Mouse (Mus musculus): ENCODE results near the gene Hist1h2bb.
A peak's percentile ranks its signal among the peaks of the same experiment; 100 is the strongest.

The Hist1h2bb gene

DNA sequence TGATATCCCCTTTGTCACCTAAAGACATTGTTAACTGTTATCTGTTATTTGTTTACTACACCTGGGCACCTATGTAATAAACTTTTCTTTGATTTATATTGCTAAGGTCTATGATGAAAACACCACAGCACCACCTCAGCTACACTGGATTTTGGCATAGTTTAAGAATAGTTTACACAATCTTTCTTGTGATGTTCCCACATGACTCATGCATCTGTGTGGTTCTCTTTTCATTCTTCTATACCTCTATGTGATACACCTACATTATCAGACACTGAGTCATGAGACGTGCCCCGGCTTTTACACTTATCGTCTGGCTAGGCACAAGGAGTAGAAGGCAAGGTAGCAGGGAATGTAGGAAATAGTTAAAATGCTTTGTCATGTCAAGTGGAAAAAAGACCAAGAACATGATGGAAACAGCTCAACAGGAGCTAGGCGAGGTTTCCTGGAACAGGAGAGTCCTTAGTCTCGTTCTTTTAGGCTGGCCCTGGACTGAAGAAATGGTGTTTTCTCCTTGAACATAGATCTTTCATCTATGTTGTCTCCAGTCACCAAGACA, 3.1 kb downstream of the Hist1h2bb start:
- DNase-seq (ENCODE audit: low spot score in 2 of 2), result no peak

GRCm38 (mm10) chr13:23750839-23751477, 4.4 kb downstream of the Hist1h2bb start, which contains the start of gene Hist1h2ab:
Gene Hist1h2ab, plus strand, starts transcription at chr13:23751126.
- peak; percentile 62 to 74 for DNase-seq (ENCODE audit: low spot score in 2 of 2)

GRCm38 (mm10) chr13:23751478-23751956, 5.0 kb downstream of the Hist1h2bb start:
- DNase-seq (ENCODE audit: low spot score in 2 of 2), result no peak

- DNase-seq (ENCODE audit: low spot score in 2 of 2), result peak; percentile 83 to 91
Observed at GRCm38 (mm10) chr13:23752067-23752741, 5.7 kb downstream of the Hist1h2bb start, which contains the start of gene Hist1h3b. Gene Hist1h3b, plus strand, starts transcription at chr13:23752267.

DNA sequence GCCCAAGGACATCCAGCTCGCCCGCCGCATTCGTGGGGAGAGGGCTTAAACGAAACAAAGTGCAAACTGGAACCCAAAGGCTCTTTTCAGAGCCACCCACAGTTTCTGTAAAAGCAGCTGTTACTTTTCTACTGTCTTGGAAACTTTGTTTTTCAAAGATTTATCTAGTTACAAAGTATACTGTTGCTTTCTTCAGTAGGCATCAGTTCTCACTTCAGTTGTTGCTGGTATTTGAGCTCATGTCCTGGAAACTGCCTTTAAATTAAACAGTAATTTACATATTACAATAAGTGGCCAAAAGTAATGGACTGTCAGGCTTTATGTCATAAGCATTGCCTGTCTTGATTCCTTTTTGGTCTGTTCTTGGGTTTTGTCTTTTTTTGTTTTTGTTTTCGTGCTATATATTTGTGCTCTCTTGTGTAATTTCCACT, 6.2 kb downstream of the Hist1h2bb start:
- no peak for DNase-seq (ENCODE audit: low spot score in 2 of 2)

DNA sequence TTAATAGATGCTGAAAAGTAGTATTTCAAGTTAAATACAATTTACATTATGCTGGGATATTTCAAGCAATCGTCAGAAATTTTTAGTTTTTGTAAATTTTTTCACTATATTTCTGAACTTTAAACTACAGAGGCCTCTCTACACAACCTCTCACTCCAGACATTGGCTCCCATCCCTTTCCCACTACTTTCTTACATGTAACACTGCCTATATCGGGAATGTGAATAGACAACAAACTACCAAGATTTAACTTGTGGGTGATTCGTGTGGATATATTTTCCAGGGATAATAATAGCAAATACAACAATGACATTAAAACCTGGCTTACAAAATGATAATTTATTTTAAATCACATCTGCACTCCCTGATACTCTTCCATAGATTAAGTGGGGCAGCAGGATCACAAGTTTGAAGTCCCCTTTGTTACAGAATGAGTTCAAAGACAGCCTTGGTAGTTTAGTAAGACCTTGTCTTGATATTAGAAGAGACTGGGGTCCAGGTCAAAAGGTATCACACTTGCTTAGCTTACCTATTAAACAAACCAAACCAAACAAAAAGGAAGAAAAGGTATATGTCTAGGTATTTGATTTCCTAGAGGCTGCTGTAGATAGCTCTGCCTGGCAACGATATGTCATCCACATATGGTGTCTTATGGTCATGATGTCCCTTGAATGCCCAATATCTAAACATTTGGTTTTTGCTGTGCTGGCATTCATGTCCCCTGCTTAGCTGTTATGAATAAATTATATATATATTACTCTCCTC, 7.0 kb downstream of the Hist1h2bb start:
- DNase-seq (ENCODE audit: low spot score in 2 of 2), result no peak

DNA sequence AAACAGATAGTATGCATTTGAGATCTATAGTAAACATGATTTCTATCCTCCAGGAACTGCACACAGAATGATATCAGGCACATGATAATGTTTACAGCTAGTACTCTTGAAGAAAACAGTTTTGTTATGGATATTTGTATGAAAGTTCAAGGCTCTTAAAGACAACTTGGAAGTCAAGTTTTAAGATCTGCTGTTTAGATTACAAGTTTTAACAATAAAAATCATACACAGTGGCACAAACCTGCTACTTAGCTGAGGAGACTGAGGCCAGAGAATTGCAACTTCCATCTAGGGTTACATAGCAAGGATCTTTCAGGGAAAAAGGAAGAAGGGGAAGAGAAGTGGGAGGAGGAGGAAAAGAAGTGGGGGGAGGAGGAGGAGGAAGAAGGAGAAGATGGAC, 8.5 kb downstream of the Hist1h2bb start:
- DNase-seq (ENCODE audit: low spot score in 2 of 2), result no peak

- DNase-seq (ENCODE audit: low spot score in 2 of 2), result peak; percentile 93 to 97
Observed at GRCm38 (mm10) chr13:23756790-23757189, 10.3 kb downstream of the Hist1h2bb start, which contains the start of gene Hist1h4b. Gene Hist1h4b, plus strand, starts transcription at chr13:23757013.

- DNase-seq (ENCODE audit: low spot score in 2 of 2), result no peak
Observed at GRCm38 (mm10) chr13:23757211-23757773, 10.8 kb downstream of the Hist1h2bb start.

DNA sequence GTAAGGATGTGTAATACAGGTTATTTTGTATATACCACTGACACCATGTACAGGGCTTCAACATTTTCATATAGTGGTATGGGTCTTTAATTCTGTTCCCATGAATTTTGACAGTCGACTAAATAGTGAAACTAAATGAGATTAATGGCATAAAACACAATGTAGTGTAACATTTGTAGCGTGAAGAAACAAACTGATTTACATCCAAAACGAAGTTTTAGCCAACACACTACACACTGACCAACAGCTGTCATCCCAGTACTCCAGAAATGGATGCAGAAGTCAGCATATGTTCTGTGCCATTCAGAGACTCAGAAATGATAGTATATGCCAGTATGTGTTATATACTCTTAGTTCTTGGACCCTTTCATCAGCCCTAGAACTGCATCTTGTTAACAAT, 11.4 kb downstream of the Hist1h2bb start:
- no peak for DNase-seq (ENCODE audit: low spot score in 2 of 2)

GRCm38 (mm10) chr13:23759251-23759771, 12.8 kb downstream of the Hist1h2bb start:
- DNase-seq (ENCODE audit: low spot score in 2 of 2), result no peak

- DNase-seq (ENCODE audit: low spot score in 2 of 2), result no peak
Observed at GRCm38 (mm10) chr13:23759916-23760239, 13.3 kb downstream of the Hist1h2bb start.

- no peak for DNase-seq (ENCODE audit: low spot score in 2 of 2)
Observed at GRCm38 (mm10) chr13:23760240-23760971, 13.9 kb downstream of the Hist1h2bb start.

GRCm38 (mm10) chr13:23760972-23761864, 14.7 kb downstream of the Hist1h2bb start, which contains the start of gene Hist1h4a:
Gene Hist1h4a, minus strand, starts transcription at chr13:23761230.
- peak; percentile 96 to 97 for DNase-seq (ENCODE audit: low spot score in 2 of 2)

GRCm38 (mm10) chr13:23761871-23762821, 15.6 kb downstream of the Hist1h2bb start, which contains the start of gene Hist1h3a:
Gene Hist1h3a, minus strand, starts transcription at chr13:23762386.
- peak; percentile 72 to 83 for DNase-seq (ENCODE audit: low spot score in 2 of 2)

DNA sequence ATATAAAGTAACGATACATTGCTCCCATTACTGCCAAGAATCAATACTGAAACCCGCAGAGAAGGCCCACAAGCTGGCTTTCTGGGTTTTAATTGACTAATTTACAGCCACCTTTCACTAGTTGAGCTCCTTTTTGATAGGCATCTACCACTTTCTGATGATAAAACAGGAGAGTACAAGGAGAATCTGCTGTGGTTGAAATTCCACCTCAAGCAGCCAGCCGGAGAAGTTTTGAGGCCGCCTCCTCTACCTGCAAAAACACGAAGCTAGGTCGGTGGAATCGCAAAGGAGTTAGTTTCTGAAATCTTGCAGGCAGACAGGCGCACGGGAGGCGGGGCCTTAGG, 16.7 kb downstream of the Hist1h2bb start:
- DNase-seq (ENCODE audit: low spot score in 2 of 2), result no peak

- peak; percentile 88 to 90 for DNase-seq (ENCODE audit: low spot score in 2 of 2)
Observed at GRCm38 (mm10) chr13:23763586-23764323, 17.2 kb downstream of the Hist1h2bb start, which contains the start of gene Hist1h1a. Gene Hist1h1a, plus strand, starts transcription at chr13:23763666.
